Mouse (Mus musculus) T-helper 17 cell (primary cell): ENCODE results near the gene Ago3.

Experiments used
- in situ Hi-C, 2 experiments: fragments of 300-600 bp; cut with MboI, MseI; formaldehyde crosslinking; loops; 1 replicate in 1 of 2; 2 replicates in 1 of 2; pipeline ENCODE4 v1.15.1; 2025; ENCODE audit warnings: high pct_unique_total_duplicates in 2 of 2

Ago3 gene

DNA sequence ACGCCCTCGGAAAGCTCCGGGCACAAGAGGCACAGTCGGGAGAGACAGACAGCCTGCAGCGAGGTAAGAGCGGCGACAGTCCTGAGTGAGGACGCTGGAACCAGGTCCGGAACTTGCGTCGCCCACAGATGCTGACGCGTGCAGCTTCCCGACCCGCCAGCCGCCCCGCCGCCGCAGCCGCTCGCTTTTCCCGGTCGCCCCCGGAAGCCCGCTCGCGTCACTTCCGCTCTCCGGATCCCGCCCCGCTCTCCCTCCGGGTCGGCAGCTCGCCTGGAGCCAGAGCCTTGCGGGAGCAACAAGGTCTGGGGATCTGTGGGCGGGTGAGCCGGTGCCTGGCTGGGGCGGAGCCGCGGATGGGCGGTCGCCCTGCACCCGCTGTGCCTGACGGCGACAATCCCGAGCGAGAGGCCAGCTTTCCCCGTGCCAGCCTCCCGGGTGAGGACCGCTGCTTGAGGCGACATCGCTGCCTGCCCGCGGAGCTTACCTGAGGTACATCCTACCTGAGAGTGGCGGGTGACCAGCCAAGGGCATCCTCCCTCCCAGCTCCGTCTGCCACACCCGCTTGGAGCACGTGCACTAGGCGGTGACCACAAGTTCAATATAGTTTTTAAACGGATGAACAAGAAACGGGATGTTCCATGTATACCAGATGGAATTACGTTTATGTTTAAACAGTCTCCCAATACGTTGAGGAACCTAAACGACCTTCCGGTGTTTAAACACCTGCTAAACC is at the start of gene Ago3:
Ago3 (minus strand) TSS at position 210 of the 733 bp plus-strand sequence.
- in situ Hi-C loops: loop anchor here in 1 of 2 experiments (5.0 kb wide), 1 partner anchor 1702 kb away; no protein-coding TSS in a partner anchor

DNA sequence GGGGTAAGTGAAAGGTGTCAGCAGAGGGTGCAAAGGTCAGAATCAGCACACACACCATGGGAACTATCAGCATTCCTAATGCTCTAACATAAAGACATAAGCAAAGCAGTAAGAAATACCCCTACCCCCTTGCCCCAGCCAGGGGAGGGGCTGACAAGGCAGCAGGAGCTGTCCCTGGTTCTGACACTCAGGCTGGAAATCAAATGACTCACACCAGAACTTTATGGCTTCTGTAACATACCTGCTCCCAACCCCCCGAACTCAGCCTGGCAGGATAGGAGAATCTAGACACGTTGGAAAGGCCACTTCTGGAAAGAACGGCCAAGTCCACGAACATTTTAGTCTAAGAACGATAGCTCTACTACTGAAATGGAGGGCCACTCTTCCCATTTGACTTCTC is 43.7 kb upstream of the Ago3 start:
- in situ Hi-C loops: no loop called here

DNA sequence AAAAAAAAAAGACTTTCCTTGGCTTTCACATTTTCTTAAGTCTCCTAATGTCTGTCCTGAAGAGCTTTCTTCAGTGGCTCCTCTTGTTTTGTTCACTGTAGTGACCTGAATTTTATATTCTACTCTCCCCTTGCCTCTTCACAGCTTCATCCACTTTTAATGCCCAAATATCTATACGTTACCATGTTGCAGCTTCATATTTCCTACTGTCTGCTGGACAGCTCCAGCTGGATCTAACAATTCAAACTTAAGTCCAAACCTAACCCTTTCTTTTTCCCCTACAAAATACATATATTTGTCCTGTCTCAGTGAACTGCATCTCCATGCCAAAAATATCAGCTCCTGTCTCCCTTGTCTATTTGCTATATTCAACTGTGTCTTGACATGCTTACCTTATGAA is 40.0 kb upstream of the Ago3 start:
- in situ Hi-C loops: no loop called here

DNA sequence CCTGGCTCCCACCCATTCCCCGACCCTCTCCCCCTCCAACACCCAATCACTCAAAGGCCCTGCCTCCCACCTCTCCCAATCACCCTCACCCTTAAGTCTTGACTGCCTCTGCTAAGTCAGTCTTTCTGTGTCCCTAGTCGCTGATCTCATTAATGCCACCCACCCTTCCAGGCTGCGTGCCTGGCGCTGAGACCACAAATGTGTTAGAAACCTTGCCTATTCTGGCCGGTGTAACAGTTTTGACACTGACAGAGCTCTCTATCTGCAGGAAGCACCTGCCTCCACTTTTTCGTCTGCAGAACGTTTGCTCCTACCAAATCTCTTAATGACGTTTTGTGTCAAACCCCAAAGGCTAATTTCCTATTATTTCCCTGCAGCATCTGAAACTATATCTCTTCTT is 39.6 kb upstream of the Ago3 start:
- in situ Hi-C loops: no loop called here

DNA sequence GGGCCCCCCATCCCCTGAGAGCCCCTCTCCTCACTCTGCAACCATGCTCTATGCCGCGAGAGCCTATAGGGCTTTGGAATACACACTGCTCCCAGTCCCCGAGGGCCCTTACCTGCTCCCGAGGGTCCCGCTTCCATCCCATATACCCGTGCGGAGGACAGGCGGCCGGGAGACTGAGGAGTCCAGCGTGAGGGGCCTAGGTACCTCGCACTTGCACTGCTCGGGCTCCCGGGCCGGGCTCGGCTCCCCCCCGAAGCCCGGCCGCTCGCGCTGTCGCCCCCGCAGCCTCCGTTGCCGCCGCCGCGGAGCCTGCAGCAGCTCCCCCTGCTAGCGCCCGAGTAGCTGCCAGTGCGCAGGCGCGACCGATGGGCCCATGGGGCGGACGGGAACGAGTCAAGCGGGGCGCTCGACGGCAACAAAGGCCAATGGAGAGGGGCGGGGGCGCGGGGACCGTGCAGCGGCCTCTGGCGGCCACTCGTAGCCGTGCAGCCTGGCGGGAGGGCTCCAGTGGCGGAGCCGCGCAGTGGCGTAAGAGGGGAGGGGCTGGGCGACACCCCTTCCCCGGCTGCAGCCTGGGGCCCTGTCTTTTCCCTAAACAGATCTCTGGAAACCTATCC is 39.0 kb upstream of the Ago3 start, which contains the start of gene Ago1:
Ago1 (minus strand) TSS at position 299 of the 617 bp plus-strand sequence.
- in situ Hi-C loops: no loop called here

DNA sequence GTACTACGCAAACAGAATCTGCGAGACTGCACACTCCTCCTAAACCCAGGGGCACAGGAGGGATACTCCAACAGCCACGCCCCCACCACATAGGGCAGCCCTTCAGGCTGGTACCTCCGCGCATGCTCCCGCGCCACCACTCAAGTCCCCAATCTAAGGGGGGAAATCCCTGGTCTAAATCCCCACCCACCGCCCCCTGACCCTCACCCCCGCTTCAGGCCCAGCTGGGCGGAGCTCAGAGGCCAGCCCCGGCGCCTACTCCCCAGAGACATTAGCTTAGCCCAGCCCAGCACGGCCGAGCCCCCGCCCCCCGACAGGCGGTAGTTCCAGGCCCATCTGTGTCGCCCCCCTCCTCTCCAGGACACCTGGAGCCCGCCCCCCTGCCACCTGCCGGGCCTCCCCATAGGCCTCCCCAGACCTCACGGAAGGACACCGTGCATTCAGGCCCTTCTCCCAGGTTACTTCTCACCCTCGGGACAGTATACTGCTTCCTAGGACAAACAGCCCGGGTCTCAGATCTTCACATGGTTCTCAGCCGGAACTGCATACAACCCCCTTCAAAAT is 38.4 kb upstream of the Ago3 start:
- in situ Hi-C loops: no loop called here

DNA sequence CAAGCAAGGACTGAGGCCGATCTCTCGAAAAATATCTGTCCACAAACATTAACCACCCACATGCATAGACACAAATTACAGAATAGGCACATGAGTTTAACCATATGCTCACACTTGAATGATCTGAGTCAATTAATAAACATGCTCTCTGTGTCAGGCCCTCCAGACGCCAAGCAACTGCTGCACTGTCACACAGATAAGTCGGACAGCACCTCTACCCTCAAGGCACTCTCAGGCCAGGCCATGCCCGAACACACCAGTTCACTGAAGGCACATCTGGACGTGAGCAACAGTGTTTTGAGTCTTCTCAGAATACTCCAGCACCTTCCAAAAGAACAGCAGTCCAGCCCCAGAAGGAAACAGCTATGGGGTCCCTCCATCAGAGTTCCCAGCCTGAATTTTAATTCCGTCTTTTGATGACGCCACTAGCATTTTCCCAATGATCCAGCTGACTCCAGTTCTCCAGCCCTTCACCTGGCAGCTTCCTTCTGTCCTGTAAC is 36.9 kb upstream of the Ago3 start:
- in situ Hi-C loops: no loop called here

DNA sequence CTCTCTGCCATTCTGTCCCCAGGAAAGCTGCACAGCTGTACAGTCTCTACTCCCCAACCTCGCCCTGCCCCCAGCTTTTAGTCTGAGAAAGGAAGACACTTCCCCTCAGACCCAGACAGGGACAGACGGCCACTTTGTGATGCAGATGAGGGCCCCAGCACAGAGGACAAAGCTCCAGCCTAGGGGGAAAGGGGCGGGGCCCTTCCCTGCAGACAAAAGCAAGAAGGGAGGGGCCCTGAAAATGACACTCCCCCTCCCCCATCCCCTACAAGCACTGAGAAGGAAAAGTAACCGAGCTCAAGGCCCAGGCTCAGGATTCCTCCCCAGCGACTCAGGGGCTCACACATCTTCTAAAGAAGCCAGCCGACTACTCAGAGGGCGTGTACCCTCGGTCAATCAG is 36.5 kb upstream of the Ago3 start:
- in situ Hi-C loops: no loop called here

DNA sequence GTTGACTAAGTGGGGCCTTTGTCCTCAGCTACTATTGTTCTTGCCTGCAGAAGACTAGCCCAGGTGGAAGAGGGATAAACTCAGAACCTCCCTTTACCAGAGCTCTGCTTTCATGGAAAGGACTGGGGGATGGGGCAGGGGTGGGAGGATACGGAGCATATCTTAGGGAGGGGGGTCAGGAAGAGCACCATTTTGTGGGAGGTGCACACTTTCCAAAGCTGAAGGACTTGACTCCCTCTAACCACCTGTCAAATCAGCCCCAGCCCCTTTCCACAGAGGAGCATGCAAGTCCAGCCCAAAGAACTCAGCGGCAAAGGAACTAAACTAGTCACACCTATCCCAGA is 35.5 kb upstream of the Ago3 start:
- in situ Hi-C loops: no loop called here

DNA sequence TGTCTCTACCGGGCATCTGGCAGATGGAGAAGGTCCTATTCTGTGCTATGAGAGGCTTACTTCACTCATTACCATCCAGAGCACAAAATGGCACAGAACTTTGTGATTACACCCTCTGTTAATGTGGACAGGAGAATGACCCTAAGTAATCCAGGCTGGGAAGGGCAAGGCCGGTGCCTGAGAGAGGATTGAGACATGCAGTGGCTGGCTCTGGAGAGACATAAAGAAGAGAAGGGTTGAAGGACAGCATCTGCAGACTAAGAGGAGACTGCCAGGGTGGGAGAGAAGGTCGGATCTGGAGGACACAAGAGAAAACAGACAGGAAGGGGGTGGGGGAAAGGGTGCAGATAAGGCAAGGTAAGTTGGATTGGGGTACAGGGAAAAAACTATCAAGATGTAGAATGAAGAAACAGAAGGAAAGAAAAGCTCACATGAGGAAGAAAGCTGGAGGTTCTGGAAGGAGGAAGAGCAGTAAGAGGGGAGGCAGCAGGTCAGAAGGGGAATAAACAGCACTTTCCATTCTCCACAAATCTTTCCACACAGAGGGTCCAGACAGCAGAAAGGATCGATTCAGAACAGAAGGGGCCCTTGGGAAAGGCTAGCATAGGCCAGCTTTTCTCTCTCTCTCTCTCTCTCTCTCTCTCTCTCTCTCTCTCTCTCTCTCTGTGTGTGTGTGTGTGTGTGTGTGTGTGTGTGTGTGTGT is 35.0 kb upstream of the Ago3 start:
- in situ Hi-C loops: no loop called here

DNA sequence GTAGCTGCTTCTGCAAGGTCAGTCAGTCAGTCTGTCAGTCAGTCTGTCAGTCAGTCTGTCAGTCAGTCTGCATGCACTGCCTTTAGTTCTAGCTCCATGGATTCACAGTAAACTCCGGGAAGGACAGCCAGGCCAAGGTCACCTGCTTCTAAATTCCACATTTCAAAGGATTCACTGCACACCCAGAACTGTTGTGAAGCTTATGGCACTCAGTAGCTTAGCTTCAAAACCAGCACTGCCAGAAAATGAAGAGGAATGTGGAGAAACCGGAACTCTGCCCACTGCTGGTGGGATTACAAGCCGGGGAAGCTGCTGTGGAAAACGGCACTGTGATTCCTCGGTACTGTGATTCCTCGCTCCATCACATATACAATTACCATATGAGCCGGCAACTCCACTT is 26.1 kb upstream of the Ago3 start:
- in situ Hi-C loops: no loop called here

DNA sequence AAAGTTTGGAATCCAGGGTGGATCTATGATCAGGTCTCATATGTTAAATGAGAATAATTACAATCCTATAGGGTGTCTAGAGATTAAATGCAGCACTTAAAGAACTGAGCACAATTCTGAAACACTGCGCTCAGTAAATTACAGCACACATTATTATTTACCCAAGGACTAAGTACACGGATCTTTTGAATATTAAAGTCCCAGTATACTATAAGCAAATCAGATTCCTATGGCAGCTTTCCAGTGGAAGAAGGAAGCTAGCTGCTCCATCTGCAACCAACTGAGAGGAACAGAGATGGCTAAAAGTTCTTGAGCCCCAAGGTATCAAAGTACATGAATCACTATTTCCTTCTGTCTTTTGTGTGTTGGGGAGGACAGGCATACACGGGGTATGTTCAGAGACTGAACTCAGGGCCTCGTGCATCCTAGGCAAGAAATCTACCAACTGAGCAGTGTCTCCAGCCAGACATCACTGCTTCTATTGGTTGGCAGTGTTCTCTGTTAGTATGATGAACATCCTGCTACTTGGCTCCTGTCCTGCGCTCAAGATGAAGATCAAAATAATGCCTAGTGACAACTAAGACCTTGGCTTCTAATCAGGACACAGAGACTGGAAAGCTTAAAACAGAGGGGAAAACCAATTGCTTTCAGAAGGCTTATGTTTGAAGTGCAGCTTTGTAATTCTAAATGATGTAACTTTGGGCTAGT is 25.3 kb upstream of the Ago3 start:
- in situ Hi-C loops: no loop called here

DNA sequence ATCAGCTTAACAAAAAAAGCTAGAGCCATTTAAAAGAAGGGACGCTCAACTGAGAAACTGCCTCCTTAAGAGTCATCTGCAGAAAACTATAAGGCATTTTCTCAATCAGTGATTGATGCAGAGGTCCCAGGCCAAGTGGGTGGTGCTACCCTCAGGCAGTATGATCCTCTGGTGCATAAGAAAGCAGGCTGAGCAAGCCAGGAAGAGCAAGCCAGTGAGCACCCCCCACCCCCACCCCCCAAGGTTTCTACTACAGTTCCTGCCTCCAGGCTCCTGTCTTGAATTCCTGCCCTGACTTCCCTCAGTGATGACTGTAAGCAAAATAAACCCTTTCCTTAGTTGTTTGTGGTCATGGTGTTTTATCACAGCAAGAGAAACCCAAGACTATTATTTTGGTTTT is 20.9 kb upstream of the Ago3 start:
- in situ Hi-C loops: no loop called here

DNA sequence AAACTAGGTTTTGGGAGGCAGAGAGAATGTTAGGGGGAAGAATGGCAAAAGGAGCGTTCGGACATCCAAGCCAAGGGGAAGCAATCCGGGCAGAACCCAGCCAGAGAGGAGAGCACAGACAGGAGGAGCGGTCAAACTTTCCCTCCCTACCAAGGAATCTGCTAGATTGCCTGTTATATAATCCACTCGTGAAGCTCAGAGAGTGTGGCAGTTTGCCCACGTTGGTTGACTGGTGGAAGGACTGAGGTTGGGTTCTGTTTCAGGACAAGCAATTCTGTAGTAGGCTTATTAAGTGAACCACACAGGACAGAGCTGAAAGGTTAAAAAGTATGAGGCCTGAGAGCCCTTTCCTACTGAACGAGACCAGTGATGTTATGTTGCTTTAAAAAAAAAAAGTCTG is 17.8 kb upstream of the Ago3 start:
- in situ Hi-C loops: no loop called here

DNA sequence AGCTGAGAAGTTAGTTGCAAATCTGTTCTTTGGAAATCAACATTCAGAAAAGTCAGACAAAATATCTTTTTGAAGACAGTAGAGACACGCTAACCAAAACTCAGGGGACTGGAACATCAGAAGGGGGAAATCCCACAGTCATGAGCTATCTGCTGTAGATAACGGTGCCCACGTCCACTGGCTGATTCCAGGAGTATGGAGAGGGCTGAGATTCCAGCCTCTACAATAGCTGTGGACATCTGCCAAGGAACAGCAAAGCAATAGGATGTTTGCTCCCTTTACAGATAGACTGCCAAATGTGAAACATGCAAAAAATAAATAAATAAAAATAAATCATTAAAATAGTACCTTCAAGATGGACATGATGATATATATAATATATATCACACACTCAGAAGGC is 15.2 kb upstream of the Ago3 start:
- in situ Hi-C loops: no loop called here

DNA sequence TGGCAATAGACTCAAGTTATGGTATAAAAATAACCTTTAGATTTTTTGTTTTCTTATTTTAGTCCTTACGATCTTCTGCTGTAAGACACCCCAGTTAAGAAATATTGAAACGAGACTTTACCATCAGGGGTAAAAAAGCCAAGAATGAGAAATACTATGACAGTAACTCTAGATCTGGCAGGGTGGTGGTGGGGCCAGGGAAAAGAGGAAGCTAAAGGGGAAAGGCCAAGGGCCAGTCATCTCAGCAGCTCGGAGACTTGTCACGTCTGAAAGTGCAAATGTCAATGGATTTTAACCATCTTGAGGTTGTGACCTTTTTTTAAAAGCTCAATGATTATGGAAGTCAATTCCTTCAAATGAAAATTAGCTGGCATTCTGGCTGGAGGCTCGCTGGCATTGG is 8.9 kb upstream of the Ago3 start:
- in situ Hi-C loops: no loop called here

DNA sequence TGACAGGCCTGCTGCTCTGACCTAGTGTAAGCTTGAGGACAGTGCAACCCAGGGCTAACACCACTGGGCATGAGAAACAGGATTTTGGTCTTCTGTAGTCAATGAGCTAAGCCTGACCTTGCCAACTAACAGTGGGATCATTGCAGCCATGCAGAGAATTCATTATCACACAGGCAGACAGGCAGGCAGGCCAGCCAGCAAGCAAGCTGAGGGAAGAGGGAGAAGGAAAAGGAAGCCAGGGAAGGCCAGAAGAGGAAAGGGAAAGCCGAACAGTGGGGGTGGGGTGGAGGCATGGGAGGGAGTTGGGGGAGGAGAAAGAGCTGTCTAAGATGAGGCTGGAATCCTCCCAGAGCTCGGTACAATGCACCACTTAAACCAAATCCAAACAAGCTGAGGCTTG is 6.9 kb upstream of the Ago3 start:
- in situ Hi-C loops: no loop called here

DNA sequence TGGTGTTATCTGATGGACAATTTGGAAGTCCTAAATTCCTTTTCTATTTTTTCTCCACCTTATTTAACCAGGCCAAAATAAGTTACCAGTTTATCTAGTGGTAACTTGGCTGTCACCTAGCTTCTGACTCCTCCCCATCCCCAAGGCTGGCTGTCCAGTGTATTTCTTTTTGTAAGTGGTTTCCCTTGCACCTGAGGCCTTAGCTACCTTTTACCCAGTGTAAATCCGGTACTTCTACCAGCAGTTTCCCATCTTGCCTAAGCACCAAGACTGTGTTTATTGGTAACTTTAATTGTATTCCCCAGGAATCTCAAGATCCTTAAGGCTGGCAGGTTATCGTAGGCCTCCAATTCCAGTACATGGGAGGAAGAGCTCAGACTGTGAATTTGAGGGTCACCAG is 4.7 kb upstream of the Ago3 start:
- in situ Hi-C loops: no loop called here

DNA sequence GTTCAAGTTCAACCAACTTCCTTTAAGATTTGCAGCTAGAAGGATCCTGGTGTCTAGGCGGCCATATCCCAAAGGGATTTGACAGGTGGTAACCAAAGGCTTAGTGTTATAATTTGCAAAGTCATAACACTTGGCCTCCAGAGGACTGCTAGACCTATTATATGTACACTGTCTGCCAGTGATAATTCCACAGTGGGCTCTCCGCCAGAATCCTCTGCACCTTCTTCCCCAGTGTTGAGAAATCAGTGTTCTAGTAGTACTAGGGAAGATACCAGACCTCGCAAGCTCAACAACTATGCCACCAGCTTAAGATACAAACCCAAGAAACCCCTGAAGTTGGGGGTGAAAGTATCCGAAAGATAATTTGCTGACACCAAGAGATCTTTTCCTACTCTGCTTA is 3.8 kb upstream of the Ago3 start:
- in situ Hi-C loops: no loop called here

DNA sequence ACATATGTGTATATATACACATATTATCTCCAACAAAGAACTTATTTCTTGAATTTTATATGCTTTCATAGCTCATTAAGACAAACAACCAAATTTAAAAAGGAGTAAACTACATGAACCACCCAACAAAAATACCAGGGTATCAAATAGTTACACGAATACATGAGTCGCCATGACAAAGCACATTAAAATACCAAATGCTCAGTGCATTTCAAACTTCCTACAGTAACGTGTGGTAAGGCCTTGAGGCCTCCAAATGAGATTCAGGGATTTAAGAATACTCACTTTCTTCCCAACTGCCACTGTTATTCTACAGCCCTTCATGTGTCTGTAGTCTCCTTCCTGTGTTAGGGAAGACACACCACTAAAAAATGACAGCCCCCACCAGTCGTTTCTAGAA is 2.4 kb upstream of the Ago3 start:
- in situ Hi-C loops: no loop called here

DNA sequence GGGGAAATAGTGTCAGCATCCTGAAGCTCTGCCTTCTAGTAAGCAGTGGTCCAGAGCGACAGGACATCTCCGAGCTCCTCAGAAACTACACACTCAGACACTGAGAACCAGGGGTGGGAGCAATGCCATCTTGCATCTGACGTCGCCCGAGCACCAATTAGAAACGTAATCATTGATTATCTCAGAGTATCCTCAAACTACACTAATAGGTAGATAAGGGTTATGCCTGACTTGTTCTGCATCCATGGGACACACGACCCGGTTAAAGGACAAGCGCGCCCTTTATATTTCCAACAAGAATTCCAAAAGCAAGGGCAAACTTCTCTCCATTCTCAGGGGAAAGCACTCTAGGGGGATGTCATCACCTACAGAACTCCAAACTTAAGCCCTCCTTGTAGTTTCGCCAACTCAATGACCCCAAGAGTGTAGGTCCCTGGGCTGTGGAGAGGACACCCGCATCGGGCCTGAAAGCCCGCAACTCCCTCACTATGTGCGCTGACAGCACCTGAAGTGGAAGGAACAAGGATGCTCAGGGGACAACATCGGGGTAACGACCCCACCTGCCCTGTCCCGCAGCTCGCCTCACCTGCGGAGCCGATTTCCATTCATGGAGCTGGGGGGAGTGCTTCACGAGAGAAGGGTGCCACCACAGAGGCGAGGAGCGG is 542 bp downstream of the Ago3 start:
- in situ Hi-C loops: loop anchor here in 1 of 2 experiments (5.0 kb wide), 1 partner anchor 1702 kb away; no protein-coding TSS in a partner anchor
